Mouse (Mus musculus) neural tube, embryonic 13.5 days (tissue): ENCODE results near the gene Rad51d. TPM values are rescaled to one million over a fixed set of nuclear protein-coding genes. Genes with fewer than 3 reads are reported as not detected.

Experiments used
- ATAC-seq: fragments of 200-750 bp; cut with Nextera tagmentation; 2 replicates; pipeline ENCODE4 v1.8.0; 2017; ENCODE audit warnings: low read depth, mild to moderate bottlenecking, moderate TSS enrichment, moderate library complexity
- H3K27ac ChIP-seq: fragments of 300-500 bp; sonication (generic); replicated peaks from 2 replicates; pipeline ENCODE4 v1.5.1; 2015; ENCODE audit warnings: moderate library complexity, mild to moderate bottlenecking, inconsistent platforms
- H3K27me3 ChIP-seq: fragments of 300-500 bp; sonication (generic); 2 replicates; pipeline ENCODE4 v1.6.1; 2015; ENCODE audit warnings: mild to moderate bottlenecking, inconsistent platforms
- H3K36me3 ChIP-seq: fragments of 300-500 bp; sonication (generic); 2 replicates; pipeline ENCODE4 v1.6.1; 2015; ENCODE audit warnings: mild to moderate bottlenecking, inconsistent platforms
- H3K4me1 ChIP-seq: fragments of 300-500 bp; sonication (generic); replicated peaks from 2 replicates; pipeline ENCODE4 v1.6.1; 2015; ENCODE audit warnings: inconsistent platforms
- H3K4me2 ChIP-seq: fragments of 300-500 bp; sonication (generic); 2 replicates; pipeline ENCODE4 v1.6.1; 2015; ENCODE audit warnings: inconsistent platforms, mild to moderate bottlenecking, moderate library complexity
- H3K4me3 ChIP-seq: fragments of 300-500 bp; sonication (generic); 2 replicates; pipeline ENCODE4 v1.5.1; 2015; ENCODE audit warnings: mild to moderate bottlenecking, inconsistent platforms
- H3K9ac ChIP-seq: fragments of 300-500 bp; sonication (generic); 2 replicates; pipeline ENCODE4 v1.6.1; 2015; ENCODE audit warnings: moderate library complexity, mild to moderate bottlenecking, inconsistent platforms
- H3K9me3 ChIP-seq: fragments of 300-500 bp; sonication (generic); 2 replicates; pipeline ENCODE4 v1.6.1; 2016; ENCODE audit warnings: inconsistent platforms
- WGBS: fragments of 180-500 bp; shearing (Covaris S2); methylation state at CpG from one replicate; pipeline ENCODE4 v1.1.7; 2015; 5-methylcytosine and 5-hydroxymethylcytosine counted together
- polyA plus RNA-seq: library from polyadenylated mRNA; unstranded; fragments of >200 nt; fragmentation: Nextera tagmentation; extraction: Ambion mirVana; gene quantifications from 2 replicates; pipeline ENCODE4 v1.2.1, GENCODE M21; 2015

The Rad51d gene
- polyA plus RNA-seq, 1 experiment from 2014 or later, result 12.4 TPM

- Histone ChIP-seq H3K27me3 (no peaks in the 10 kb centered on the region), H3K4me3 (no peak overlapping the region), H3K4me2 (no peak overlapping the region), H3K4me1 (peaks cover 34% of the 10 kb centered on the region), H3K9ac (no peak overlapping the region), H3K9me3 (no peaks in the 10 kb centered on the region), H3K36me3 (no peaks in the 10 kb centered on the region), H3K27ac (no peak overlapping the region)
- 68% methylated on average over 10 of the region's 10 CpGs for WGBS
- no peak for ATAC-seq
Observed at GRCm38 (mm10) chr11:82865957-82866356, 24.5 kb downstream of the Rad51d start.

DNA sequence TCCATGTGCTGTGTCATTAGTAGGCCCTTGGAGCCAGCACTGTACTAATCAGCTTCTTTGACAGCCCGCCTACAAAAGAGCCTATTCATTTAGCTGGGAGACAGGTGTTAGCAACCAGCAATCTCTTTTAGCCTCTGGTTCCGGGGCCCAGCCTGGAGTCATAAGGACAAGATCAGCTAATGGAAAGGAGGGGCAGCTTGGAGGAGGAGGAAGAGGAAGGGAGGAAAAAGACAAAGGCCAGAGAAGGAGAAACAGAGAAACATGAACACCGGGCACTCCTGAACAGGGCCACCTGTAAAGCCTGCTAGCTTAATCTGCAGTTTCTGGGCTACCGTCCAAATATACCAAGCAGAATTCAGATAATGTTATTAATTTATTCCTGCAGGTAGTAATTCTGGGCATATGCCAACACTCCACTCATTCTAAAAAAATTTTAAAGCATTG is 26.9 kb downstream of the Rad51d start:
- no peak overlapping the region for H3K4me3 ChIP-seq
- no peaks in the 10 kb centered on the region for H3K9me3 ChIP-seq
- H3K4me1 ChIP-seq, result peaks cover 26% of the 10 kb centered on the region
- WGBS, result 48% methylated on average over 4 of the region's 4 CpGs
- H3K4me2 ChIP-seq, result no peak overlapping the region
- no peaks in the 10 kb centered on the region for H3K36me3 ChIP-seq
- H3K27ac ChIP-seq, result peak overlapping the region; percentile 38; the same call in 1 of the 2 replicates
- no peak for ATAC-seq
- no peaks in the 10 kb centered on the region for H3K27me3 ChIP-seq
- H3K9ac ChIP-seq, result no peak overlapping the region

GRCm38 (mm10) chr11:82863059-82863458 is 27.4 kb downstream of the Rad51d start:
- Histone ChIP-seq H3K9ac (no peak overlapping the region), H3K27me3 (no peaks in the 10 kb centered on the region), H3K27ac (peak overlapping the region; percentile 38; the same call in 1 of the 2 replicates), H3K4me3 (no peak overlapping the region), H3K4me1 (peaks cover 26% of the 10 kb centered on the region), H3K36me3 (no peaks in the 10 kb centered on the region), H3K9me3 (no peaks in the 10 kb centered on the region), H3K4me2 (no peak overlapping the region)
- no peak for ATAC-seq
- WGBS, result 28% methylated on average over 2 of the region's 2 CpGs

DNA sequence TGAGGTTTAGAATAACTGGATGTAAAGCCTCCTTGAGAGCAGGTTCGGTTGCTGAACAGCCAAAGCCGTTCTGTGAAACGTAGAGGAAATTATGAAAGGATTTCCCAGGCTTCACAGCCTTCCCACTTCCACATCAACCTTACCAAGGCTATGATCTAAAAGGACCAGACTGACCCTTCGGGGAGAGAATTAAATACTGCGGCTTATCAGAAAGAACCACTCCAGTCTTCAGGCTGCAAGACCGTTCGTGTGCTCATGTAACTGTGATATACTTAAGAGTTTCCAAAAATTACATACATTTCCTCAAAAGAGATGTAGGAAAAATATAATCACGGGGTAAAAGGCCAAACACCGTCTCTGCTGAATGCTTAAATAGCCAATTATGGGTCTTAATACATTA is 27.8 kb downstream of the Rad51d start:
- Histone ChIP-seq H3K9me3 (no peaks in the 10 kb centered on the region), H3K4me2 (no peak overlapping the region), H3K9ac (no peak overlapping the region), H3K4me1 (peaks cover 26% of the 10 kb centered on the region), H3K4me3 (no peak overlapping the region), H3K27ac (no peak overlapping the region), H3K36me3 (no peaks in the 10 kb centered on the region), H3K27me3 (no peaks in the 10 kb centered on the region)
- WGBS, result 74% methylated on average over 9 of the region's 9 CpGs
- ATAC-seq, result no peak

GRCm38 (mm10) chr11:82861558-82861957 is 28.9 kb downstream of the Rad51d start:
- WGBS, result 66% methylated on average over 8 of the region's 8 CpGs
- no peak overlapping the region for H3K9ac ChIP-seq
- H3K9me3 ChIP-seq, result no peaks in the 10 kb centered on the region
- no peak for ATAC-seq
- H3K27me3 ChIP-seq, result no peaks in the 10 kb centered on the region
- no peak overlapping the region for H3K27ac ChIP-seq
- H3K4me2 ChIP-seq, result no peak overlapping the region
- peaks cover 26% of the 10 kb centered on the region for H3K4me1 ChIP-seq
- H3K36me3 ChIP-seq, result no peaks in the 10 kb centered on the region
- H3K4me3 ChIP-seq, result no peak overlapping the region

GRCm38 (mm10) chr11:82860759-82861158 is 29.7 kb downstream of the Rad51d start:
- H3K27ac ChIP-seq, result no peak overlapping the region
- H3K9me3 ChIP-seq, result no peaks in the 10 kb centered on the region
- peaks cover 31% of the 10 kb centered on the region for H3K4me1 ChIP-seq
- H3K36me3 ChIP-seq, result no peaks in the 10 kb centered on the region
- no peak overlapping the region for H3K9ac ChIP-seq
- H3K4me3 ChIP-seq, result no peak overlapping the region
- no peak overlapping the region for H3K4me2 ChIP-seq
- H3K27me3 ChIP-seq, result no peaks in the 10 kb centered on the region
- ATAC-seq, result no peak
- WGBS, result 80% methylated on average over 6 of the region's 6 CpGs

- no peak overlapping the region for H3K9ac ChIP-seq
- no peak overlapping the region for H3K27ac ChIP-seq
- no peak overlapping the region for H3K4me3 ChIP-seq
- H3K9me3 ChIP-seq, result no peaks in the 10 kb centered on the region
- H3K4me1 ChIP-seq, result peaks cover 24% of the 10 kb centered on the region; the same call in 1 of the 2 replicates
- H3K27me3 ChIP-seq, result no peaks in the 10 kb centered on the region
- no peak overlapping the region for H3K4me2 ChIP-seq
- no peaks in the 10 kb centered on the region for H3K36me3 ChIP-seq
- ATAC-seq, result no peak
- 68% methylated on average over 13 of the region's 13 CpGs for WGBS
Observed at GRCm38 (mm10) chr11:82857307-82857848, 33.0 kb downstream of the Rad51d start.

- WGBS, result 51% methylated on average over 10 of the region's 10 CpGs
- no peak overlapping the region for H3K9ac ChIP-seq
- no peaks in the 10 kb centered on the region for H3K9me3 ChIP-seq
- peak; percentile 32; the same call in 1 of the 2 replicates for ATAC-seq
- no peaks in the 10 kb centered on the region for H3K36me3 ChIP-seq
- H3K4me1 ChIP-seq, result peaks cover 25% of the 10 kb centered on the region
- H3K27me3 ChIP-seq, result no peaks in the 10 kb centered on the region
- H3K4me2 ChIP-seq, result no peak overlapping the region
- no peak overlapping the region for H3K27ac ChIP-seq
- no peak overlapping the region for H3K4me3 ChIP-seq
Observed at GRCm38 (mm10) chr11:82856032-82856431, 34.4 kb downstream of the Rad51d start.

DNA sequence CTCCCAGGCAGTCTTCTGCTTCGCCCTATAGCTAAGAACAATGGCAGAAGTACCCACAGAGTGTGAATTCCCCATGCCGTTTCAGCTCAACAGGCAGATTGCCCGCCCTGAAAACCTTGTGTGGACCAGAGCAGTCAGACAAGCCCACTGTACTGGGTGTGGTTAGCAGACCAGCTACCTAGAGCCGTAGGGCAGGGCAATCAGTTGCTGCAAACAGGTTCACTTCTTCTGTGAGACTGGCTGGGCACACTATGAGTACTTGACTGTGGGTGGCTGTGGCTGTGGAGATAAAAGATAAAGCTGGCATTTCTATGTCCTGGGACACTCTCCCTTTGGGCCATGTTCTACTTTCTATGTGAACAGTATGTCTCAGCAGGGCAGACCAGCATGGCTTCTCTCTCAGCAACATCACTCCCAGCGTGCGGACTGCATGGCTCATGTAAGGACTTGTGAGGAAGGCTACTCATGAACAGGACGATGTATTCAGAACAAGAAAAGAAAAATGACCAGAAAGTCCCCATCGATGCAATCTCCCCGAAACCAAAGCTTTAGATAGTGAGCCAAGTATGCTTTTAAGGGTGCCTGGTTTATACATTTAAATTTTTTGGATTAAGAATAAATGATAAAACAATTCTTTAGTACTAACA is 35.0 kb downstream of the Rad51d start:
- peak overlapping the region; percentile 26; the same call in 1 of the 2 replicates for H3K9ac ChIP-seq
- no peaks in the 10 kb centered on the region for H3K36me3 ChIP-seq
- no peaks in the 10 kb centered on the region for H3K27me3 ChIP-seq
- no peak overlapping the region for H3K4me3 ChIP-seq
- 81% methylated on average over 9 of the region's 9 CpGs for WGBS
- H3K9me3 ChIP-seq, result no peaks in the 10 kb centered on the region
- no peak overlapping the region for H3K27ac ChIP-seq
- peaks cover 31% of the 10 kb centered on the region for H3K4me1 ChIP-seq
- ATAC-seq, result no peak
- H3K4me2 ChIP-seq, result no peak overlapping the region

GRCm38 (mm10) chr11:82854111-82854510 is 36.3 kb downstream of the Rad51d start:
- no peak for ATAC-seq
- H3K36me3 ChIP-seq, result no peaks in the 10 kb centered on the region
- H3K4me3 ChIP-seq, result no peak overlapping the region
- H3K27me3 ChIP-seq, result no peaks in the 10 kb centered on the region
- H3K4me2 ChIP-seq, result no peak overlapping the region
- WGBS, result 91% methylated on average over 6 of the region's 6 CpGs
- no peaks in the 10 kb centered on the region for H3K9me3 ChIP-seq
- H3K4me1 ChIP-seq, result peaks cover 41% of the 10 kb centered on the region
- no peak overlapping the region for H3K27ac ChIP-seq
- H3K9ac ChIP-seq, result no peak overlapping the region

- no peaks in the 10 kb centered on the region for H3K27me3 ChIP-seq
- H3K27ac ChIP-seq, result no peak overlapping the region
- H3K4me3 ChIP-seq, result no peak overlapping the region
- H3K4me2 ChIP-seq, result no peak overlapping the region
- H3K36me3 ChIP-seq, result no peaks in the 10 kb centered on the region
- H3K9ac ChIP-seq, result no peak overlapping the region
- peaks cover 41% of the 10 kb centered on the region for H3K4me1 ChIP-seq
- H3K9me3 ChIP-seq, result no peaks in the 10 kb centered on the region
- 92% methylated on average over 7 of the region's 7 CpGs for WGBS
- ATAC-seq, result no peak
Observed at GRCm38 (mm10) chr11:82852958-82853357, 37.5 kb downstream of the Rad51d start.

DNA sequence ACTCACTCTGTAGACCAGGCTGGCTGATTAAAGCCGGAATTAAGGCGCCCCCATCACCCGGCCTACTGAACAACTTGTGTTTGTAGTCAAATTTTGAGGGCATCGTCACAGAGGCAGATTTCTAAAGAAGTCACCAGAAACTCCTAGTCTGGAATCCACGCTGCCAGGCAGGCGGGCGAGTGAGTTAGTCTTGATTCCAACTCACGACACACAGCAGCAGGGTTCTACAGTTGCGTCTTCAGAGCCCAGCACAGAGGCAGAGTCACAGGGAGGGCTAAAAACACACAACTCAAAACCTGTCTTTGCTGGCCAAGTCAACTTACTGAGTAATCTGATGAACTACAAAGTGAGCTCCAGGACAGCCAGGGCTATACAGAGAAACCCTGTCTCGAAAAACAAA is 37.9 kb downstream of the Rad51d start:
- Histone ChIP-seq H3K4me2 (no peak overlapping the region), H3K27ac (no peak overlapping the region; the same call in 1 of the 2 replicates), H3K9ac (no peak overlapping the region), H3K36me3 (no peaks in the 10 kb centered on the region), H3K4me3 (no peak overlapping the region), H3K27me3 (no peaks in the 10 kb centered on the region), H3K9me3 (no peaks in the 10 kb centered on the region), H3K4me1 (peaks cover 45% of the 10 kb centered on the region)
- 85% methylated on average over 10 of the region's 10 CpGs for WGBS
- ATAC-seq, result no peak

DNA sequence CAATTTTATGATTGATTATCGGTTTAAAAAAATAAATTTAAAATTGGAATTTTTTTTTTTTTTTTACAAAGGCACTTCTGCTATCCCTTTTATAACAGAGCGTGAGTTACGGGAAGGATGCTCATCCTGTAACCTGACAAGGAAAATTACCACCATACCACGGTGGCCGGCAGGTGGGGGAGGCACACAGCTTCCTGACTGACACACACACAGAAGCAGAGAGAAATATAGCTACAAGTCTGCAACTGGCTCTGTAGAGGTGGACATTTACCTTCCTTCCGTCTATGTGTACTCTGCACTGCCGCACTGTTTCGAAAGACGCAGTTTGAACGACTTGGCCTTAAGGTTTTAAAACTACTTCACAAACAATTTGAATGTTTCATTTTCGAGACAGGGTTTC is 38.3 kb downstream of the Rad51d start:
- ATAC-seq, result no peak
- Histone ChIP-seq H3K27ac (no peak overlapping the region; the same call in 1 of the 2 replicates), H3K4me2 (peak overlapping the region; percentile 28; the same call in 1 of the 2 replicates), H3K9ac (no peak overlapping the region), H3K36me3 (no peaks in the 10 kb centered on the region), H3K27me3 (no peaks in the 10 kb centered on the region), H3K4me1 (peaks cover 49% of the 10 kb centered on the region), H3K4me3 (no peak overlapping the region), H3K9me3 (no peaks in the 10 kb centered on the region)
- 80% methylated on average over 11 of the region's 11 CpGs for WGBS
